Mouse (Mus musculus): Measurements from ENCODE around the gene Tnfrsf8.

DNA sequence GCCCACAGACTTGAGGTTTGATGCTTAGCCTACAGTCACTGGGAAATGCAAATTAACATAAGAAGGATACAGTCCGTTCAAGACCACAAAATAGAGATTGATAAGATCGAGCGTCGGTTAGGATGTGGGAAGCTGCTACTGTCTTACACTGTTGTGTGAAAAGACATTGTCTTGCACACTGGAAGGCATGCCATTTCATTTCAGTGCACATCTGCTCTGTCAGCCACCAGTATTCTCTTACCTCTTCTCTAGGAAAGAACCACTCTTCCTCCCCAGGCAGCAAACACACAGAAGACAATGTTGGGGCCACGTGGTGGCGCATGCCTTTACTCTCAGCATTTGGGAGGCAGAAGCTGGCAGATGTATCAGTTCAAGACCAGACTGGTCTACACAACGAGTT is 2.4 kb downstream of the Tnfrsf8 start:
- no peak for TF ChIP-seq POLR2A (IDR thresholded peaks at IDR 0.05; ENCODE audit: insufficient read depth, low read depth, low read length)
- TF ChIP-seq CTCF (IDR thresholded peaks at IDR 0.05): no peak

Measured in heart, adult 2 months (tissue).